8 mouse cellular contexts compared by ENCODE assay signal in genomic region chr11:85261192-85261591, GRCm38 (mm10). TPM values are rescaled to one million over a fixed set of nuclear protein-coding genes. Genes with fewer than 3 reads are reported as not detected.
DNase-seq lines count a peak whose midpoint lies in the region; ATAC-seq lines count a peak whose summit lies in the region.

No protein-coding gene starts in this region.

- H3K4me3 ChIP-seq in kidney, embryonic 16.5 days (ENCODE audit: low read length), result no peak overlapping the region
- no peak overlapping the region for H3K4me3 ChIP-seq in liver, embryonic 11.5 days (ENCODE audit: low read depth, low read length)

- H3K27me3 ChIP-seq in kidney, embryonic 16.5 days (ENCODE audit: insufficient read depth, low read length), result no peaks in the 10 kb centered on the region
- no peaks in the 10 kb centered on the region for H3K27me3 ChIP-seq in liver, embryonic 11.5 days (replicated peaks; ENCODE audit: control insufficient read depth, insufficient read depth, low read length)

- DNase-seq in kidney, adult 11 months, result peak; percentile 36
- DNase-seq in adrenal gland, postnatal 14 days, result peak; percentile 89
- peak; percentile 67 for DNase-seq in embryo, embryonic 9.5 days (ENCODE audit: extremely low spot score)
- DNase-seq in kidney, adult 8-10 months, result peak; percentile 41 to 81
- peak; percentile 63 for DNase-seq in liver, embryonic 11.5 days (ENCODE audit: low spot score)
- DNase-seq in retina, postnatal 7 days (ENCODE audit: low read depth, low spot score), result peak; percentile 51
- peak; percentile 90 for DNase-seq in thymus, postnatal 4 days

- H3K27ac ChIP-seq in kidney, embryonic 16.5 days (ENCODE audit: low read length), result no peak overlapping the region
- no peak overlapping the region for H3K27ac ChIP-seq in liver, embryonic 11.5 days (ENCODE audit: low read depth, low read length)

- no peak overlapping the region for H3K9ac ChIP-seq in kidney, embryonic 16.5 days (replicated peaks; ENCODE audit: low read length)
- H3K9ac ChIP-seq in liver, embryonic 11.5 days (ENCODE audit: low read depth, low read length), result no peak overlapping the region

- ATAC-seq in kidney, embryonic 16.5 days (ENCODE audit: low FRiP score, low TSS enrichment), result no peak
- no peak for ATAC-seq in liver, embryonic 11.5 days (replicated peaks; ENCODE audit: low FRiP score)

- 30% methylated on average over 7 of the region's 7 CpGs for WGBS in kidney, embryonic 16.5 days
- 24% methylated on average over 7 of the region's 7 CpGs for WGBS in liver, embryonic 11.5 days

- no peaks in the 10 kb centered on the region for H3K36me3 ChIP-seq in kidney, embryonic 16.5 days (ENCODE audit: insufficient read depth, low read length)
- H3K36me3 ChIP-seq in liver, embryonic 11.5 days (ENCODE audit: control insufficient read depth, insufficient read depth, low read length), result no peaks in the 10 kb centered on the region

- peaks cover 4% of the 10 kb centered on the region; the same call in 1 of the 2 replicates for H3K4me1 ChIP-seq in kidney, embryonic 16.5 days (ENCODE audit: insufficient read depth, low read length)
- H3K4me1 ChIP-seq in liver, embryonic 11.5 days (replicated peaks; ENCODE audit: control insufficient read depth, insufficient read depth, low read length), result peaks cover 2% of the 10 kb centered on the region; the same call in 1 of the 2 replicates

- no peaks in the 10 kb centered on the region for H3K9me3 ChIP-seq in kidney, embryonic 16.5 days (ENCODE audit: low read length)
- H3K9me3 ChIP-seq in liver, embryonic 11.5 days (ENCODE audit: control insufficient read depth, low read length), result no peaks in the 10 kb centered on the region

- no peak overlapping the region for H3K4me2 ChIP-seq in kidney, embryonic 16.5 days (replicated peaks; ENCODE audit: low read depth, low read length)
- H3K4me2 ChIP-seq in liver, embryonic 11.5 days, result no peak overlapping the region

RNA-seq across cellular contexts. Expression of gene Appbp2, which starts 26.3 kb away (rescaled TPM):
- polyA plus RNA-seq in kidney, embryonic 16.5 days (2015; fragmentation: Nextera tagmentation; extraction: Ambion mirVana), result 44.8 and 44.9 TPM in 2 replicates
- total RNA-seq in adrenal gland, postnatal 14 days (2021), result 43.0 and 43.3 TPM in 2 replicates
- polyA plus RNA-seq in liver, embryonic 11.5 days (2014; fragmentation: Nextera tagmentation; extraction: Ambion mirVana), result 37.1 and 38.6 TPM in 2 replicates

RNA-seq across cellular contexts. Expression of gene Ppm1d, which starts 49.9 kb away (rescaled TPM):
- polyA plus RNA-seq in kidney, embryonic 16.5 days (2015; fragmentation: Nextera tagmentation; extraction: Ambion mirVana), result 14.5 and 17.8 TPM in 2 replicates
- 16.6 and 19.5 TPM in 2 replicates for total RNA-seq in adrenal gland, postnatal 14 days (2021)
- 19.6 and 19.9 TPM in 2 replicates for polyA plus RNA-seq in liver, embryonic 11.5 days (2014; fragmentation: Nextera tagmentation; extraction: Ambion mirVana)

Comparison
In these comparisons a context has a peak if more than half of its experiments do, and no peak if none do; other contexts are left out.
1. DNase-seq: peak in every context shown above with its lines; median percentile 90 in thymus, postnatal 4 days; 89 in adrenal gland, postnatal 14 days; 67 in embryo, embryonic 9.5 days; 63 in liver, embryonic 11.5 days; 61 in kidney, adult 8-10 months; 51 in retina, postnatal 7 days; 36 in kidney, adult 11 months.